24 mouse cellular contexts compared by ENCODE assay signal in genomic region chr7:138133427-138133826, GRCm38 (mm10).
A peak's percentile ranks its signal among the peaks of the same experiment; 100 is the strongest.
DNase-seq lines count a peak whose midpoint lies in the region; TF ChIP-seq lines count a peak whose summit lies in the region.
"Had no signal": no experiment of that assay in that cellular context is flagged by ENCODE, and none has a peak within 500 bp of the region (broad histone marks: within the 10 kb centered on the region; RNA-seq: fewer than 3 reads in every experiment).

No protein-coding gene starts in this region.

- no peak for TF ChIP-seq EP300 in CH12.LX (IDR thresholded peaks at IDR 0.05; ENCODE audit: low read length)
- TF ChIP-seq EP300 in ES-Bruce4 (IDR thresholded peaks at IDR 0.05; ENCODE audit: insufficient read depth, low read depth, low read length) = no peak

- no peak for DNase-seq in layer of hippocampus, adult 2 months (ENCODE audit: low spot score in 2 of 2)
- no peak for DNase-seq in layer of hippocampus, adult 9-10 months (ENCODE audit: low spot score)
- no peak for DNase-seq in CH12.LX (ENCODE audit: extremely low read depth)
- peak; percentile 53 for DNase-seq in R1 (ENCODE audit: low read depth, low spot score)
- no peak for DNase-seq in right cerebral cortex, postnatal 25 days
- no peak for DNase-seq in heart, postnatal 25 days (ENCODE audit: low spot score)
- DNase-seq: adrenal gland, adult 8-10 months; adrenal gland, postnatal 36 days; B cell, adult 2 months; cerebellum, adult 2 months; cerebellum, adult 9-11 months; cerebellum, postnatal 25 days; forebrain, postnatal 0 days; gastrocnemius, adult 2 months; gastrocnemius, postnatal 14 days; heart, adult 11 months; heart, postnatal 36 days had no signal

- no peaks in the 10 kb centered on the region for H3K79me2 ChIP-seq in CH12.LX (replicated peaks; ENCODE audit: control insufficient read depth, extremely low read depth, insufficient read depth, poor library complexity, severe bottlenecking)

- in situ Hi-C loops in CH12.LX (cut with MboI; ENCODE audit: low pct_ligation_motif_present, low pct_unique_long_range_greater_than_20kb, low sequenced_read_pairs) = no loop called here

- no peak for TF ChIP-seq RAD21 in CH12.LX (IDR thresholded peaks at IDR 0.05; ENCODE audit: low read depth, low read length)

- no peak overlapping the region for H3K4me2 ChIP-seq in CH12.LX (ENCODE audit: insufficient read depth, low read depth, poor library complexity, severe bottlenecking)
- H3K4me2 ChIP-seq: embryonic facial prominence, embryonic 12.5 days; embryonic facial prominence, embryonic 15.5 days; heart, embryonic 11.5 days; hindbrain, embryonic 13.5 days had no signal

- H3K4me1 ChIP-seq in CH12.LX (ENCODE audit: control insufficient read depth in 1 of 2, insufficient read depth in 2 of 2) (no peaks in the 10 kb centered on the region), ES-Bruce4 (ENCODE audit: control insufficient read depth, insufficient read depth, low read length) (no peaks in the 10 kb centered on the region)
- H3K4me1 ChIP-seq: embryonic facial prominence, embryonic 12.5 days; embryonic facial prominence, embryonic 15.5 days; hindbrain, embryonic 10.5 days had no signal

- H3K9me3 ChIP-seq in CH12.LX (replicated peaks; ENCODE audit: low read length) (no peaks in the 10 kb centered on the region), ES-Bruce4 (replicated peaks; ENCODE audit: control insufficient read depth, insufficient read depth, low read length, poor library complexity, severe bottlenecking) (no peaks in the 10 kb centered on the region)
- H3K9me3 ChIP-seq: embryonic facial prominence, embryonic 12.5 days; embryonic facial prominence, embryonic 15.5 days; hindbrain, embryonic 10.5 days; hindbrain, embryonic 13.5 days had no signal

- intact Hi-C loops in heart, postnatal 25 days (cut with DNase I) = no loop called here

- dilution Hi-C loops in CH12.LX (cut with MboI; ENCODE audit: extremely low pct_ligation_motif_present, extremely low pct_unique_long_range_greater_than_20kb, low sequenced_read_pairs) = no loop called here

- no peak overlapping the region for H3K4me3 ChIP-seq in layer of hippocampus, adult 2 months
- no peak overlapping the region for H3K4me3 ChIP-seq in CH12.LX (replicated peaks in 1 of 3; ENCODE audit: low read depth in 2 of 3, low read length in 2 of 3, poor library complexity in 1 of 3)
- no peak overlapping the region for H3K4me3 ChIP-seq in ES-Bruce4 (ENCODE audit: low read depth, low read length)
- H3K4me3 ChIP-seq: embryonic facial prominence, embryonic 12.5 days; embryonic facial prominence, embryonic 15.5 days; gastrocnemius, adult 2 months; hindbrain, embryonic 10.5 days; hindbrain, embryonic 13.5 days had no signal

- H3K27me3 ChIP-seq in CH12.LX (replicated peaks) = peaks cover 93% of the 10 kb centered on the region
- H3K27me3 ChIP-seq in ES-Bruce4 (ENCODE audit: control insufficient read depth, insufficient read depth, low read length, poor library complexity, severe bottlenecking) = no peaks in the 10 kb centered on the region
- H3K27me3 ChIP-seq: embryonic facial prominence, embryonic 12.5 days; hindbrain, embryonic 13.5 days; Patski had no signal

- H3K9ac ChIP-seq in CH12.LX (ENCODE audit: insufficient read depth, low read depth) (no peak overlapping the region), ES-Bruce4 (ENCODE audit: low read depth, poor library complexity, severe bottlenecking) (no peak overlapping the region)
- H3K9ac ChIP-seq: embryonic facial prominence, embryonic 12.5 days; embryonic facial prominence, embryonic 15.5 days; forebrain, postnatal 0 days; hindbrain, embryonic 13.5 days had no signal

- H3K27ac ChIP-seq in layer of hippocampus, adult 2 months = no peak overlapping the region
- no peak overlapping the region for H3K27ac ChIP-seq in CH12.LX (ENCODE audit: insufficient read depth, low read depth)
- no peak overlapping the region for H3K27ac ChIP-seq in ES-Bruce4 (ENCODE audit: insufficient read depth, low read length)
- H3K27ac ChIP-seq: embryonic facial prominence, embryonic 12.5 days; embryonic facial prominence, embryonic 15.5 days; gastrocnemius, adult 2 months; hindbrain, embryonic 10.5 days; hindbrain, embryonic 13.5 days had no signal

- TF ChIP-seq CTCF in layer of hippocampus, adult 2 months (conservative IDR thresholded peaks at IDR 0.05) = peak; percentile 28
- TF ChIP-seq CTCF in CH12.LX (conservative IDR thresholded peaks at IDR 0.05 in 1 of 2, IDR thresholded peaks at IDR 0.05 in 1 of 2; ENCODE audit: low read depth in 2 of 2, low read length in 2 of 2) (peak; percentile 13 to 18; a peak in 2 of 4 replicates), ES-Bruce4 (IDR thresholded peaks at IDR 0.05; ENCODE audit: low read depth, low read length) (peak; percentile 31)

- TF ChIP-seq POLR2A in CH12.LX (IDR thresholded peaks at IDR 0.05; ENCODE audit: low read depth, low read length) (no peak), ES-Bruce4 (IDR thresholded peaks at IDR 0.05; ENCODE audit: insufficient read depth, low read length) (no peak)

- H3K36me3 ChIP-seq in CH12.LX (replicated peaks in 1 of 2; ENCODE audit: control insufficient read depth in 1 of 2, insufficient read depth in 1 of 2, low read length in 1 of 2) (no peaks in the 10 kb centered on the region), ES-Bruce4 (ENCODE audit: control insufficient read depth, insufficient read depth, low read length, poor library complexity, severe bottlenecking) (no peaks in the 10 kb centered on the region)
- H3K36me3 ChIP-seq: embryonic facial prominence, embryonic 12.5 days; embryonic facial prominence, embryonic 15.5 days; hindbrain, embryonic 10.5 days; hindbrain, embryonic 13.5 days had no signal

TF ChIP-seq in CH12.LX, 34 proteins besides CTCF, POLR2A, EP300 and RAD21:
- TF ChIP-seq CHD1 (IDR thresholded peaks at IDR 0.05; ENCODE audit: low read depth, low read length) (no peak), JUN (IDR thresholded peaks at IDR 0.05; ENCODE audit: insufficient read depth, low read depth, low read length) (no peak), E2F4 (IDR thresholded peaks at IDR 0.05; ENCODE audit: insufficient replicate concordance, low read depth, low read length) (no peak), TBP (conservative IDR thresholded peaks at IDR 0.05; ENCODE audit: low read depth, low read length) (no peak), UBTF (IDR thresholded peaks at IDR 0.05; ENCODE audit: low read depth, low read length) (no peak), POLR2AphosphoS2 (IDR thresholded peaks at IDR 0.05; ENCODE audit: low read depth, low read length) (no peak), KAT2A (IDR thresholded peaks at IDR 0.05; ENCODE audit: insufficient replicate concordance, low read length) (no peak), MYC (IDR thresholded peaks at IDR 0.05; ENCODE audit: low read depth, low read length) (no peak)
